Mouse (Mus musculus): ENCODE results near the gene Il10rb. TPM values are rescaled to one million over a fixed set of nuclear protein-coding genes. Genes with fewer than 3 reads are reported as not detected.

Gene Il10rb
- polyA plus RNA-seq, 1 experiment from 2014 or later: 12.2 TPM

DNA sequence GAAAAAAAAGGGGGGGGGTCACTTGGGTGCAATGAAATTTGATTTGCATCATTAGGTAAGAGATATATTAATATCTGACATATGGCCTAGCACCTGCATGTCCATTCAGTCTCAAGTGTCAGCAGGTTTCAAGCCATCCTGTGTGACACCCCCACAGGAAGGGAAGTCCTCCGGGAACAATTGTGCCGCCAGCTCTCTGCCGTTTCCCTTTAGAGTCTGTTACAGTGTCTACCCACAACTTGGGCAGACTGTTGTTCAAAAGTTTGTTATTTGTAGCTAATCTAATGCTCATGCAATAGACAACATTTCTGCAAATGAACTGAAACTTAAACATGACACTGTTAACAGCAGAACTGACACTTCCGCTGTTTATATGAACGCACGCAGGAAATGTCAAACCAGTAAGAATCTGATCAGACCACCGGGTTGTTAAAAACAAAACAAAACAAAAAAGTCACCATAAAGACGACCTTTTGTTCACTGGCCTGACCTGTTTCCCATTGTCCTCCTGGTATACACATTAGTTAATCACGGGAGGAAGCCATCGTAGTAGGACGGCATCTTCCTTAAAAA is 55.2 kb downstream of the Il10rb start:
- H3K9ac ChIP-seq: no peak overlapping the region
- 63% methylated on average over 11 of the region's 11 CpGs for WGBS
- no peaks in the 10 kb centered on the region for H3K9me3 ChIP-seq
- H3K4me1 ChIP-seq (replicated peaks): peaks cover 15% of the 10 kb centered on the region
- H3K27ac ChIP-seq (replicated peaks): no peak overlapping the region
- no peak overlapping the region for H3K4me2 ChIP-seq
- no peak overlapping the region for H3K4me3 ChIP-seq
- ATAC-seq (ENCODE audit: low FRiP score, low read depth): no peak
- H3K27me3 ChIP-seq: no peaks in the 10 kb centered on the region
- no peaks in the 10 kb centered on the region for H3K36me3 ChIP-seq

DNA sequence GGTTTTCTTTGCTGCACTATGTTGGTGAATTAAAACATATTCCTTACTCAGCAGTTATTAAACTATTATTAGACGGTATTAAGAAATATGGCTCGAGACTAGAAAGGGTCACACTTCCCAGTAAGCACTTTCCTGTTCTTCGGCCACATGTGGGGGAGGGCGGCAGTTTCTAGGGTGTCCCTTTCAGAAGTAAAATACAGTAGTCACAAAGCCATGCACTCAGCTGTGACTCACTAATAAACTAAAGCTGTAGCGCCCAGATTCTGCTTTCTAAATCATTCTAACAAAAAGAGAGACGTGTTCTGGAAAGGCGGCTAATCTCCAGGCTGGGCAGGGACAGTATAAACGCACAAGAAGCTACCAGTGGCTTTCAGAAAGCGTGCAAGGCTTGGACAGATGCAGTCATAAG is 55.8 kb downstream of the Il10rb start:
- Histone ChIP-seq H3K36me3 (no peaks in the 10 kb centered on the region), H3K27ac (replicated peaks) (no peak overlapping the region), H3K4me3 (no peak overlapping the region), H3K9me3 (no peaks in the 10 kb centered on the region), H3K4me1 (replicated peaks) (peaks cover 21% of the 10 kb centered on the region), H3K9ac (no peak overlapping the region), H3K27me3 (no peaks in the 10 kb centered on the region), H3K4me2 (no peak overlapping the region)
- WGBS: 65% methylated on average over 9 of the region's 9 CpGs
- ATAC-seq (ENCODE audit: low FRiP score, low read depth): no peak

DNA sequence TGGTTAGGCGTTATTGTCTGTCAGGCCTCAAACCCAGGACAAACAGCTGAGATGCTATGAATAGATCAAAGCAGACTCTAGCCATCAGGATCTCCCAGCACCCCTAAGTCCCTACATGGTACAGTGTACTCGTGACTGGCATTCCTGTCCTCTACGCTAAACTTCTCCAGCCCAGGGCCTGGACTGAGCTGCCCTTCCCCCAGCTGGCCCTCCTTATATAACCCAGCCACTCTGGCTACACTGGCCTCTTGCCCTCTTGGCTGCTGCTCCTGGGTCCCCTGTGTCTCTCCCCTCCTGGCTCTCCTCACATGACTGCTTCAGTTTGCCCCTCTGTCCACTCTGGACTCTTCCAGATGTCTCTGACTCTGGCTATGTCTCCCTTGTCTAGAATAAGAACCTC is 56.7 kb downstream of the Il10rb start:
- WGBS: 79% methylated on average over 3 of the region's 3 CpGs
- Histone ChIP-seq H3K4me1 (replicated peaks) (peaks cover 23% of the 10 kb centered on the region), H3K9ac (no peak overlapping the region), H3K9me3 (no peaks in the 10 kb centered on the region), H3K36me3 (no peaks in the 10 kb centered on the region), H3K27me3 (no peaks in the 10 kb centered on the region), H3K27ac (replicated peaks) (no peak overlapping the region), H3K4me3 (no peak overlapping the region), H3K4me2 (no peak overlapping the region)
- ATAC-seq (ENCODE audit: low FRiP score, low read depth): no peak

DNA sequence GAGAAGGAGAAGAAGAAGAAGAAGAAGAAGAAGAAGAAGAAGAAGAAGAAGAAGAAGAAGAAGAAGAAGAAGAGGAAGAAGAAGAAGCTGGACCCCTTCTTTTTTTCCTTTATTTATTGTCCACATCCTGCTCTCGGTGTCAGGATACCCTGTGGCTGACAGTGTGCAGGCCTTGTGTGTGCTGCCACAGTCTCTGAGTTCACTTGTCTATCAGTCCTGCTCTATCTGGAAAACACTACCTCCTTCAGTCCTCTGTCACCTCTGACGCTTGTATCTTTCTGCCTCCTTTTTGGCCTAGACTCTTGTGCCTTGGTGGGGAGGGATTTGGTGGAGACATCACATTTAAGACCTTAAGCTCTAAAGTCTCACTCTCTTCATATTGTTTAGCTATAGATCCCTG is 57.4 kb downstream of the Il10rb start:
- no peak overlapping the region for H3K4me2 ChIP-seq
- peaks cover 23% of the 10 kb centered on the region for H3K4me1 ChIP-seq (replicated peaks)
- no peak overlapping the region for H3K9ac ChIP-seq
- no peak overlapping the region for H3K27ac ChIP-seq (replicated peaks)
- H3K27me3 ChIP-seq: no peaks in the 10 kb centered on the region
- ATAC-seq (ENCODE audit: low FRiP score, low read depth): no peak
- H3K36me3 ChIP-seq: no peaks in the 10 kb centered on the region
- WGBS: 84% methylated on average over 2 of the region's 2 CpGs
- H3K4me3 ChIP-seq: no peak overlapping the region
- no peaks in the 10 kb centered on the region for H3K9me3 ChIP-seq

DNA sequence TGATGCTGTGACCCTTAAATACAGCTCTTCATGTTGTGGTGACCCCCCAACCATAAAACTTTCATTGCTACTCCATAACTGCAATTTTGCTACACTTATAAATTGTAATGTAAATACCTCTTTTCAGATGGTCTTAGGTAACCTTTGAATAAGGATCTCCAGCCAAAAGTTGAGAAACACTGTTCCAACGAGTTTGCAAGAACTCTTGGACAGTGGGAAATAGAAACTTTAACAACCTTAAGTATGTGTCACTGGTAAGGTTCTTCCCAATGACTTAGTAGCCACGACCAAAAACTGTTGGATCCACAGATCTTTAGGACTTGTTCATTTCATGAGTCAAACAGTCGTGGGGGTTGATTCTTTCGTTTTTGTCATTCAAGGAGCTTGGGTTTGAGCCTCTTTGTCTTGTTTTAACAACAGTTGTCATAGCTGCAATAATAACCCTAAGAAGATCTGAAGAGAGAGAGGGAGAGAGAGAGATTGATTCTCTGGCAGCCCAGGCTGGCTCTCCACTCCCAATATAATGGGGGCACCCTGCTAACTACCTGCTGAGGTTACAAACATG is 58.0 kb downstream of the Il10rb start:
- Histone ChIP-seq H3K27ac (replicated peaks) (peak overlapping the region; percentile 85), H3K9me3 (no peaks in the 10 kb centered on the region), H3K36me3 (no peaks in the 10 kb centered on the region), H3K27me3 (no peaks in the 10 kb centered on the region), H3K4me1 (replicated peaks) (peaks cover 23% of the 10 kb centered on the region), H3K4me2 (peak overlapping the region; percentile 75), H3K4me3 (peak overlapping the region; percentile 53), H3K9ac (peak overlapping the region; percentile 66)
- ATAC-seq (ENCODE audit: low FRiP score, low read depth): no peak
- WGBS: 88% methylated on average over 4 of the region's 4 CpGs

DNA sequence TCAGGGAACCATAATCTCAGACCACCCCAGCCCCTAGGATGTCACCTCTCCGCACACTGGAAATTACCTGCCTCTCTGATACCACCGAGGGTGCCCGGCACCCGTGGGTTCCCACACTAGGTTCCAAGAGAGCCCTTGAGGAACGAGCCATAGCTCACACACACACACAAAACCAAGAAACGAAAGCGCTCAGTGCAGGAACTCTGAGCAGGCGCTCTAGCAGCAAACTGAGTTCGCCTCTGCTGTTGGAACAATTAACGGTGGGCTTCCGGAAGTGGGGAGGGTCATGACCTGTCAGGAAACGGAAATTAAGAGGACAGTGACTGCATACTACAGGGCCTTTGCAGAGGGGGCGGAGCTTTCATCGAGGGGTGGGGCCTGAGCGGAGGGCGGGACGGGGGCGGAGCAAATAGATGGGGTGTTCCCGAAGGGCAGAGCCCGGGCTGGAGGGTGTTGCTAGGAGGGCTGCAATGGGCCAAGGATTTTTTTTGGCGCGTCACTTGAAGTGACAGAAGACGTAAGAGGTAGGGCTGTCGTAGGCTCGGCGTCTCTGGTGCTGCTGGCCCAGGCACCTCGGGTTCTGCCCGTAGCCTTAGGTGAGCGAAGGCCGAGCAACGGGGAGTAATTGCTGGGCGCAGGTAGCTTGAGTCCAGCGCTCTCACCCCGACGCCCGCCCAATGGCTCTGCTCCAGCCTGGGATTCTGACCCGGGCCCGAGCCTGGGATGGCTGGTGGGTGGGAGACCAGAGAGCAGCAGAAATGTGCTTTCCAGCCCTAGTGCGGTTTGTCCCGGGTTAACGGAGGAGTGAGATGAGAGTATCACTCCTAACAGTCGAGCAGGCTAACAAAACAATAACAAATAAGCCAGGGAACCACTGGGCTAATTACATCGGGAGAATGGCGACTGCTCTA is 58.9 kb downstream of the Il10rb start:
- ATAC-seq (ENCODE audit: low FRiP score, low read depth): peak; percentile 98

DNA sequence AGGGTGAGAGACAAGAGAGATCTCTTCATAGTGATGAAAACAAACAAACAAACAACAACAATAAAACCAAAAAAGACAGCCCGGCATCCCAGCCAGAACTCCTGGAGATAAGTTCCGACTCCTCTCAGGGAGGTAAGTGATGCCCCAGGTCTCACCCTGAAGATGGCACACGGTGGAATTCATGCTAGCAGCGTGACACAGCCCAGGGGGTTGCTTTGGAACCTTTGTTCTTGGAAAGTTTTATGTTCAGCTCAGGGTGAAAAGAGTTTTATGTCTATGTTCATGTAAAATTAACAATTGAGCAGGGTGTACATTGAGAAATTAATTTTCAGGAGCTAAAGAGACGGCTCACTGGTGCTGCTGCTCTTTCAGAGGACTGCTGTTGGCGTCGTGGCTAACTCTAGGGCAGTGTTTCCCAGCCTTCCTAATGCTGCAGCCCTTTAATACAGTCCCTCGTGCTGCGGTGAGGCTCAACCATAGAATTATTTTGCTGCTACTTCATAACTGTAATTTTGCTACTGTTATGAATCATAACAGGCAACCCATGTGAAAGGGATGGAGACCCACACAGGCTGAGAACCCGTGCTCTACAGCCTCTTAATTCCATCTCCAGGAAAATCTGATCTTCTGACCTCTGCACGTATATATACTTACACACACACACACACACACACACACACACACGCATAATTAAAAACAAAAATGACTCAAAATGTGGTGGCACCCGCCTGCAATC is 59.7 kb downstream of the Il10rb start:
- Histone ChIP-seq H3K36me3 (no peaks in the 10 kb centered on the region), H3K27ac (replicated peaks) (peak overlapping the region; percentile 85; the same call in 1 of the 2 replicates), H3K9me3 (no peaks in the 10 kb centered on the region), H3K4me2 (peak overlapping the region; percentile 75), H3K4me3 (peak overlapping the region; percentile 53), H3K4me1 (replicated peaks) (peaks cover 23% of the 10 kb centered on the region), H3K27me3 (no peaks in the 10 kb centered on the region), H3K9ac (peak overlapping the region; percentile 51)
- WGBS: 47% methylated on average over 13 of the region's 13 CpGs
- ATAC-seq (ENCODE audit: low FRiP score, low read depth): no peak

More for the DNA sequence above, 58.9 kb downstream of the Il10rb start:
- Histone ChIP-seq H3K36me3 (no peaks in the 10 kb centered on the region), H3K27ac (replicated peaks) (peak overlapping the region; percentile 85), H3K4me1 (replicated peaks) (peaks cover 23% of the 10 kb centered on the region), H3K9ac (peak overlapping the region; percentile 66), H3K4me2 (peak overlapping the region; percentile 75), H3K9me3 (no peaks in the 10 kb centered on the region), H3K4me3 (peak overlapping the region; percentile 53), H3K27me3 (no peaks in the 10 kb centered on the region)
- WGBS: 1% methylated on average over 44 of the region's 44 CpGs

DNA sequence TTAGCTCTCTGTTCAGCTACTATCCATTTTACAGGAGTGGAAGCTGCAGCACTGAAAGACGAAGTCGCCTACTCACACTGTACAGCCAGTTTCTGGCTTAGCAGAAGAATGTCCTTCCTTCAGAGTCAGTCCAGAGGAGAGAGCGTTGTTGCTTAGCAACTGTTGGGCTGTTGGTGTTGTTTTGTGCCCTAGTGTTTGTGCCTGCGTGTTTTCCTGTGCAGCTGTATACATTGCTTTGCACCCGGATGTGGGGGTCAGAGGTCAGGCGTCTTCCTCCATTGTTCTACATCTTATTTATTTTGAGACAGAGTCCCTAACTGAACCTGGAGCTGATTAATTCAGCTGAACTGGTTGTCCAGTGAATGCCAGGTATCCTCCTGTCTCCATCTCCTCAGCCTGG is 60.6 kb downstream of the Il10rb start:
- Histone ChIP-seq H3K9me3 (no peaks in the 10 kb centered on the region), H3K36me3 (no peaks in the 10 kb centered on the region), H3K27ac (replicated peaks) (0 out of 2 replicates have a peak overlapping the region, but pooled peaks have one; percentile 7), H3K27me3 (no peaks in the 10 kb centered on the region), H3K4me1 (replicated peaks) (peaks cover 23% of the 10 kb centered on the region), H3K9ac (no peak overlapping the region), H3K4me3 (no peak overlapping the region), H3K4me2 (peak overlapping the region; percentile 75)
- no peak for ATAC-seq (ENCODE audit: low FRiP score, low read depth)
- WGBS: 35% methylated on average over 6 of the region's 6 CpGs

DNA sequence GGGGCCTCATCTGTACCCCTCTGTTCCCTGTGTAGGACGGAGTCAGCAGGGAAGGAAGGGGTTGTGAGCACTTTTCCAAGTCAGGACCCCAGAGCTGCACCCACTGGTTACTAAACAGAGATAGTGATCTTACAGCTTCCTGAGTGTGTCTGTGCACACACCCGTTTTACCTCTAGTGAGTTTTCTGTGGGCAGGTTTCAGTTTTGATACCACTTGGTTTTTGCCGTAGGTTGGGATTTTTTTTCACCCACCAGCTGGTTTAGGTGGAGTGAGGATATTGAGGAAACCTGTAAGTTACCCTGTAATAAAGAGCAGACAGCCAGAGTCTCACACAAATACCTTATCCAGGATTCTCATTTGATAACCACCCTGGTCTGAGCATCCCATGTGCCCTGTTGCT is 64.5 kb downstream of the Il10rb start:
- no peaks in the 10 kb centered on the region for H3K9me3 ChIP-seq
- no peak overlapping the region for H3K4me3 ChIP-seq
- 91% methylated on average over 3 of the region's 3 CpGs for WGBS
- no peaks in the 10 kb centered on the region for H3K27me3 ChIP-seq
- H3K36me3 ChIP-seq: no peaks in the 10 kb centered on the region
- ATAC-seq (ENCODE audit: low FRiP score, low read depth): no peak
- H3K9ac ChIP-seq: no peak overlapping the region
- H3K4me1 ChIP-seq (replicated peaks): peaks cover 15% of the 10 kb centered on the region
- no peak overlapping the region for H3K4me2 ChIP-seq
- no peak overlapping the region for H3K27ac ChIP-seq (replicated peaks)

DNA sequence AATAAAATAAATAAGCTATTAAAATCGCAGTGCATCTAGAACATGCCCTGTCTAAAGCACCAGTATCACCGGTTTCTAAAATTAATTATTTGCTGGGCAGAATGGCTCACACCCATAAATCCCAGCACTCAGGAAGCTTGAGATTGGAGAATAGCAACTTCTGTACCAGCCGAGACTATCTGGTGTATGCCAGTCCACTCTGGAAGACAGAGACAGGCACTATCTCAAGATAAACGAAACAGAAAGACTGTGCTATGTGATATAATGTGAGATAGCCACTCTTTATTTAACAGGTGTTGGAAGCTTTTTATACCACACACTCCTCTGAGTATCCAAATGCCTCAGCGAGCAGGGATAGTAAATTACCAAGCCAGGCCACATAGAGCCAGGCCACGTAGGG is 65.5 kb downstream of the Il10rb start:
- no peak overlapping the region for H3K4me3 ChIP-seq
- no peak overlapping the region for H3K9ac ChIP-seq
- H3K9me3 ChIP-seq: no peaks in the 10 kb centered on the region
- H3K4me2 ChIP-seq: no peak overlapping the region
- H3K36me3 ChIP-seq: no peaks in the 10 kb centered on the region
- H3K27ac ChIP-seq (replicated peaks): no peak overlapping the region
- 86% methylated on average over 6 of the region's 6 CpGs for WGBS
- no peaks in the 10 kb centered on the region for H3K27me3 ChIP-seq
- ATAC-seq (ENCODE audit: low FRiP score, low read depth): no peak
- H3K4me1 ChIP-seq (replicated peaks): peaks cover 5% of the 10 kb centered on the region
